Mouse (Mus musculus) mouse trophoblast stem cell (cell line): ENCODE data around the gene Tbl1xr1.

Source experiments
- in situ Hi-C, 2 experiments: fragments of 300-500 bp; cut with MseI, MboI; formaldehyde crosslinking; loops; 2 replicates in 1 of 2; 3 replicates in 1 of 2; pipeline ENCODE4 v1.15.1; 2025

The Tbl1xr1 gene

DNA sequence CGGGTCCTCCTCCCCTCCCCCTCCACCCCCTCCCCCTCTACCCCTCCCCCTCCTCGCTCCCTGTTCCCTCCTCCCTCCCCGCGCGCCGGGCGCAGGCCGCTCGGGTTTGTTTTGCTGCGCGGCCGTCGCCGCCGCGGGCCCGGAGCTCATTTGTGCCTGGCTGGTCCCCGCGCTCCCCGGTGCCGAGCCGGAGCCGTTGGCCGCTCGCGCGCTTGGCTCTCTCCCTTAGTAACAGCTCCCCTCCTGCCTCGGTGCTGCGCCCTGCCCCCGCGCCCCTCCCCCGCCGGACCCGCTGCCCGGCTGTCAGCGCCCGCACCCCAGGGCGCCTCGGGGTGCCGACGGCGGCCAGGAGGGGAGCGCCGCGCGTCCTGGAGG lies at the start of gene Tbl1xr1:
TSS of gene Tbl1xr1 (plus strand) at position 92 of the 375 bp plus-strand sequence.
- in situ Hi-C loops: loop anchor here (5.0 kb wide), 1 partner anchor 139 kb away; no protein-coding TSS in a partner anchor

DNA sequence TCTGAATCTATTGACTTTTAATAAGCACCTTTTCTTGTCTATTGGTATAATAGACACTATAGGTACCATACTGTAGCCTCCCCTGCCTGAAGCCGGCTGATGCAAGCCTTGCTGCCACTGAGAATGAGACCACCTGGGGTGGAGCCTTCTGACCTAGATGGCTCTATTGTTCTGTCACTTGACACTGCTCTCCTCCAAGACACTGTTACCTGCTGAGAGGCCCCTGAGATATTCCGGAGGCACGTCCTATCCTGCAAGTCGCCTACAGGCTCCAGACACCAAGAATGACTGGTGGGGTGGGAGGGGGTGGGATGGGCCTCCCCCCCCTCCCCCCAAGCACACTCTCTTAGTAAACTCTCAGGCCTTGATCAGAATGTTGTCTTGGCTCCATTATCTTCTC lies 38.4 kb upstream of the Tbl1xr1 start:
- in situ Hi-C loops: no loop called here

DNA sequence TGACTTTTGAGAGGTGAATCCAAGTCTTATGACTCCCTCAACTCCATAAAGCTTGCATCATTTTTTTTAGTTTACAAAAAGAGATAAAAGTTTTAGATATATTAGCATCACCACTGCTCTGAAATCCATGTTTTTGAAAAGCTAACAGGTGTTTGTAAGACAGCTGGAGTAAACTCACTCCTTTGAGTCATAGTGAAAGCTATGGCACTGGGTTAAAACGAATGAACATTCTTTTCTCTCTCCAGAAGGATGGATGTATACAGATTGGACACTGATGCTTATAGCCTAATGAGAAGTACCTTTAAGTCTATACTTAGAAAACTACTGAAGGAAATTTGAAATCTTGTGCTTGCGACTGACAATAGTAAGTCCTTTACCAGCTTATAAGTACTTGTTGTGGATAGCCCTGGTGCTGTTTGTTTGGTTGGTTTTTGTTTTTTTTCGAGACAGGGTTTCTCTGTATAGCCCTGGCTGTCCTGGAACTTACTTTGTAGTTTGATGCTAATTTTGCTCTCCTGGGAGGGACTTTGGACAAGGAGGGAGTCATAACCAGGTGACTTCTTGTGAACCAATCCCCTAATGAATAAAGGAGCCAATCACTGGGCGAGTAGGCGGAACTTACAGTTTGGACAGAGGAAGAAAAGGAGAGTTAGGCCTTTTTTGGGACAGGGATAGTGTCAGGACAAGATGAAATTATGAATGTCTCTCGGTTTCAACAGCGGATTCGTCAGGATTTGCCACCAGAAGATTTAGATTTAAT lies 37.2 kb upstream of the Tbl1xr1 start:
- in situ Hi-C loops: no loop called here

DNA sequence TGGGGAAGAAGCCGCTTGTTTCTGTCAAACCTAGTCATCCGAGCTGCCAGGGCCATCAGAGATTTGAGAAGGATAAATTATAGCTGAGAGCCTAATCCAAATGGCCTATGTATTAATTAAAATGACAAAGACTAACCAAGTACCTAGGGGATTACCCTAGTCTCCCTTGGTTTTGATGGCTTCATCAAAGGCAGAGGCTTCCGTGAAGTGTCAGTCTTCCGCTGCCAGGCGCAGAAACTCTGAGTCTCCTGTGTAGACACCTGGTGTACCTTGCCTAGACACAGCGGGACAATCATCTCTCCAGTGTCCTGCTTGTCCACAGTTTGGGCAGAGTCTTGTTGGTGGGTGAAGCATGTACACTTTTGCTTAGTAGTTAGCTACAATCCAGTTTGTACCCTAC lies 35.8 kb upstream of the Tbl1xr1 start:
- in situ Hi-C loops: no loop called here

DNA sequence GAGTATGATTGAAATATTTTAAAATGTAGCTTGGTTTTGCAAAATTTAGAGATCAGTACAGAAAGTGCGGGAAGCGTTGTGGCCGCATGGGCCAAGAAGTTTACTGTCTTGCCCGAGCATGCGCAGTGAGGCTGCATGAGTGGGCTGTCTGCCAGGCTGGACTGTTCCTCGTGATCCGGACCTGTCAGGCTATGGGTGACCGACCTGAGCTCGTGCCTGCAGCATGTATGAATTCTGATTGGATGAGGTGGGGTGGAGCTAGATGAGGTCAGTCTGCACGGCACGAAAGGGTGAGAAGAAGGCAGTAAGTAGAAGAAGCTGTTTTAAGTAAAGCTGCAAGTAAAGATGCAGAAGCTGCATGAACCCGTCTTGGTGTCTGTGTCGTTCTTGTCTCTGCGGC lies 29.2 kb upstream of the Tbl1xr1 start:
- in situ Hi-C loops: no loop called here

DNA sequence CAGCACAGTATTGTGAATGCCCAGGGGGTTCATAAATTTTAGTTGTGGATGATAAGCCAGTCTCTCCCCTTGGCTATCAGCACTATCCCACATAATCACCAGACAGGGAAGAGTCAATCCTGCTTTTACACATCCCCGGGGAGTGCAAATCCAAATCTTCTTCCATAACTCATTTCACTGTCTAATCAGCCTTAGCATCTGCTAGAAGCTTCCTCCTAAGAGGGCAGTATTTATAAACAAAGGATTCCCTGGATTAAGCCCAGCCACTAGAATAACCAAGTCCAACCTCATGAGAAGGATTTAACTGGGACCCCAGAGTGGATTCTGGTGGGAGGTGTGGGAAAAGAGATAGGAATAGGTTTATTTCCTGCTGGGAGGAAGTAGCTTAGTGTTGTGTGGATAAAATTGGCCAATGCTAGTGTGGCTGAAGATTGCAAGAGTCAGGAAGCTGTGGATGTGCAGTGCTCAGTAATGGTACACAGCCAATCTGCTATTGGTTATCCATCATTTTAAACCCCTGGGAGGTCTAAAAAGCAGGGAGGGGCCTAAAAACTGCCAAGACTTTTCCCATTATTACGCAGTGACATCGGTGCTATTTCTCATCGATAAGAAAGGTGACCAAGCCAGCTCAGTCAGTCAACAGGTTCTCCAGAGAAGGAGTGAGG lies 19.7 kb upstream of the Tbl1xr1 start:
- in situ Hi-C loops: no loop called here

GRCm38 (mm10) chr3:22058206-22058804 lies 18.1 kb upstream of the Tbl1xr1 start:
- in situ Hi-C loops: no loop called here

GRCm38 (mm10) chr3:22061163-22061562 lies 15.3 kb upstream of the Tbl1xr1 start:
- in situ Hi-C loops: no loop called here

DNA sequence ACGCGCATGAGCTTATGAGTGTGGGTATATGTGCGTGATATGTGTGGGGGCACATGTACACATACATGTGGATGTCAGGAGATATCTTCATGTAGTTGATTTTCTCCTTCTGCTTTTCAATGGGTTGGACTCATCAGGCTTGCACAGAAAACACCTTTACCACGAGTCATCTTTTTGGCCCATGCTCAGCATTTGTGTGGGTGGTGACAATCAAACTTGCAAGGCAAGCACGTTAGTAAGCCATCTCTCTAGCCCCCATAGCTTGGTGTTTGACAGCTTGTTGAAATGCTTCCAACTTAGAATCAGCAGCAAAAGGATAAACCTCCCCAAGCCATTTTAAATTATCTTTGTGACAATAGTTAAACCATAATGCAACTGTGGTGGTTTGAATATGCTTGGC lies 7.8 kb upstream of the Tbl1xr1 start:
- in situ Hi-C loops: no loop called here

GRCm38 (mm10) chr3:22073916-22074315 lies 2.5 kb upstream of the Tbl1xr1 start:
- in situ Hi-C loops: no loop called here

DNA sequence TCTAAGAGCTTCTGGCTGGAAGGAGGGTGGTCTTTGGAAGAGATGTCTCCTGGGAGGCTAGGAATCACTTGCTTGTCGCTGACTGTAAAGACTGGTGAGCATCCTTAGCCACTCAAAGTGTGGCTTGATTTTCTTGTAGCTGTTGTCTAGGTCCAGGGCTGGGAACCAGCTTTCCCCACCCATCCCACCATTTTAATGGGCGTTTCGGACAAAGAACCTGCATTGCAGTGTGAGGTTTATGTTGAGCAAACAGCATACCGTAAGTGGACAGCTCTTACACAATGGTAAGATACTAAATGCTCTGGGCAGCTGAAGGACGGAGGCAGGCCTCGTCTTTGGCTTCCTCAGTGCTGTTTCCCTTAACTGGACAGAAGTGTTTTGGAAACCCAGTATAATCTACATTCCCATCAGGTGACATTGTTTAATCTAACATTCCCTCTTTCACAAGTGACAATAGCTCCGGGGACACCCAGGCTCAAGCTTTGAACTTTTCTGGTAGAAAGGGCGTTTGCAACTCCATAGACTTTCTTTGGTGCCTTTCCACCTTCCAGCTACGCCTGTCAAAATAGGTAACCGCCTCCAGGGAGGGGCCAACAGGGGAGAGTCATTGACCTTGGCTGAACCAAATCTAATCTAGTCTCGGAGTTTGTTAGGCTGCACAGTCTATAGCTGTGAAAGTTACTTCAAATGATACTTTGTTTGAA lies 1.7 kb upstream of the Tbl1xr1 start:
- in situ Hi-C loops: loop anchor here (5.0 kb wide), 1 partner anchor 137 kb away; no protein-coding TSS in a partner anchor

GRCm38 (mm10) chr3:22075517-22075886 lies 950 bp upstream of the Tbl1xr1 start:
- in situ Hi-C loops: loop anchor here (5.0 kb wide), 1 partner anchor 138 kb away; no protein-coding TSS in a partner anchor

- in situ Hi-C loops: loop anchor here (5.0 kb wide), 1 partner anchor 139 kb away; no protein-coding TSS in a partner anchor
Observed at GRCm38 (mm10) chr3:22075887-22076560, 428 bp upstream of the Tbl1xr1 start.

DNA sequence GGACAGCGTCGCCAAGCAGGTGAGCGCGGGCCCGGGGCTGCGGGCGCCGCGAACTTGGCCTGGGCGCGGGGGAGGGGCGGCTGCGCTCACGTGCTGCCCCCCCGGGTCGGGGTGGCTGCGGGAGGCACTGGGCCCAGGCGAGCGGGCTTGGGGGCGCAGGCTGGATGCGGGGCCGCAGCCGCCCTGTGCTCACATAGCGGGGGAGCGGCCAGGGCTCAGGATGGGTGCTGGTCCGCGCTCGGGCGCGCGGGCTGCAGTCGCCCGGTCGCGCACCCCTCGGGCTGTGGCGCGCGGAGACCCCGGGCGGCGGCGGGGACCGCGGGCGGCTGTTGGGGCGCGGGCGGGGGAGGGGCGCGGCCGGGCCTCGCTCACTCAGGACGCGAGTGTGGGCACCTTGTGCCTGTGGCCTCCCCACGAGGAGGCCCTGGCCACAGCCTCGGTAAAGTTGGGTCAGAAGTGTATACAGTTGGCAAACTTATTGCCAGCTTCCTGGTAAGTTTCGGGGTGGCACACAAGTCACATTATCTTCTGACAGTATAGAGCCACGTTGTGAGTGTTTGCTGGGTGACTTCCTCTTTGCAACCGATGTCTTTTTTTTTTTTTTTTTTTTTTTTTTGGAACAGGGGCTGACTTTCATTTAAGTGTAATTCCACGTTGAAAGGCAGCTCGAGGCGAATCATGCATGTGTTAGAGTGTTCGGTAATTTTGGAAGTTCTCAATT lies 644 bp downstream of the Tbl1xr1 start:
- in situ Hi-C loops: loop anchor here (5.0 kb wide), 1 partner anchor 140 kb away; no protein-coding TSS in a partner anchor

DNA sequence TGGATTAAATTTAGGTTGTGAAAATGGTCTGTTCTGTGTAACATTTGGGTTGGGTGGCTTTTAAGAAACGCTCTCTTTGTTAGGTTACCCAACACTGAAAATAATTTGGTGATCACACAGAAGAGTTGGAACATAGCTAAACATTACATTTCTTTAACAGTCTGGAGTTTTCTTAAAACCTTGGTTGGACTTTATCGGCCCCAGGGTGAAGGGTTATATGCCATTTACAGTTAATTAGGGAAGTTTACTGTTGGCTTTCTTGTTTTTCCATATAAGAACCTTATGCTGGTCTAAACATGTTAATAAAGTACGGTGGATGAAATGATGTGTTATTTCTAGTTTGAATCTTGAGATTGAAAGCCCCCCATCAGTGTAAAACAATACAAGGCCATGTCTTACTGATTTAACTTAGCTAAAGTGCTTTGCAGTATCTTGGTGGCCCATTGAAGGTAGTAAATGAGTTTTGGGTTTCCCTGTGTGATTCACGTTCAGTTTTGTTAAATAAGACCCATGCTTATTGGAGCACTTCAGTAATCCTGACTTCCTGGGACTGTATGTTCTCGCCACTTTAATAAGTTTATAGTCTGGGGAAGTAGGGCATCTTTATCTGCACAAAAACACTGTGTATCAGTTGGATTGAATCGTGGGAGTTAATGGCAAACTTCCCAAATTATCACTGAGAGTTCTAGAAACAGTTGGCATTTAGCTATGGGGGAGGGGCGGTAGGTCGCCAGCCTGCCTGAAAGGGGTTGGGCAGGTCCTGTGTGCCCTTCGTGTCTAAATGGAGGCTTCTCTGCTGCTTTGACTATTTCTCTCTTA lies 1.4 kb downstream of the Tbl1xr1 start:
- in situ Hi-C loops: loop anchor here (5.0 kb wide), 1 partner anchor 141 kb away; no protein-coding TSS in a partner anchor

DNA sequence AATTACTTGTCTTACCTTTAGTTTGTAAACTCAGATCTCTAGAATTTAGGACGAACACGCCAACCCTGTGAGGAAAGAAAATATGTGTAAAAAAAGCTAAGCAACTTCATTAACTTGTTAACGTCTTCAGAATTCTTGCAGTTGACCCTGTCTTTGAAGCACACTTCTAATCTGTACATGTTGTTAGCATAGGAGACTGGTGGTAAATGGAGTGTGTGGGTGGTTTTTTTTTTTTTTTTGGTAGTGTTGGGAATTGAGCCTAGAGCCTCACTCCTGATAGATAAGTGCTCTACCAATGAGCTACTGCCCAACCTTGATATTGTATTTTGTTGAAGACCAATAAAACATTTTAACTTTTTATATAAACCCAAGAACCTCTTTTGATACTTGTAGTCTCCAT lies 2.1 kb downstream of the Tbl1xr1 start:
- in situ Hi-C loops: loop anchor here (5.0 kb wide), 1 partner anchor 141 kb away; no protein-coding TSS in a partner anchor

DNA sequence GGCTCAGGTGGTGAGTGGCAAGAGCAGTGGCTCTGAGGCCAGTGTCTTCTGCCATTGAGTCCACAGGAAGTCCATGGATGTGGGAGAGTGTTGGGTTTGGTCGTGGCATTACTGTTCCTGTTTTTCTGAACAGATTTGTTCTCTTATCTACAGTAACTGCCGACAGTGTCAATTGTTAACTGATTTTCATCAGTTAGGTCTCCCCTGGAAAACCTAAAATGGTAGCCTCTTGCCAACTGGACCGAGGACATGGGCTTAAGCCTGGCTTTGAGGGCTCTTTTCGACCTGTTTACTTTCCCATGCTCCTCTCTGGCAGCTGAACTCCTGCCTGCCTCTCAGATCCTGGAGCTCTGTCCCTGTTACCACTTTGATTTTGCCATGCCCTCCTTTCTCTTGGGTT lies 5.4 kb downstream of the Tbl1xr1 start:
- in situ Hi-C loops: no loop called here

DNA sequence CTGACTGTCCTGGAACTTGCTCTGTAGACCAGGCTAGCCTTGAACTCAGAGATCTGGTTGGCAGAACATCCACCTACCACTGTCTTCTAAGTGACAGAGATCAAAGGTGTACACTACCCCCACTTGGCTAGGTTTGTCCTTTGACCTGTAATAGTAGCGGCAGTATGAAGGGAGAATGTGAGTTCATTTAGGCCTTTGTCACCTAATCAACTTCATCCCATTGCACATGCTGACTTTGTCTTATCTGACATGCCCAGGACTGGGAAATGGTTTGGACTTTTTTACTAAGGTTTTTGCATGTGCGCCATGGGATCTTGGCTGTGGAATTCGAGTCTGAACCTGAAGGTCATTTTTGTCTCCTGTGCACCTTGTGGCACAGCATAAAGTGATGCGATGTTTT lies 6.4 kb downstream of the Tbl1xr1 start:
- in situ Hi-C loops: no loop called here

GRCm38 (mm10) chr3:22084222-22084996 lies 8.0 kb downstream of the Tbl1xr1 start:
- in situ Hi-C loops: no loop called here
